Mouse (Mus musculus): ENCODE data around the gene Gm20388. TPM values are rescaled to one million over a fixed set of nuclear protein-coding genes. Genes with fewer than 3 reads are reported as not detected.

The Gm20388 gene
- polyA plus RNA-seq, 1 experiment from 2014 or later: not detected

DNA sequence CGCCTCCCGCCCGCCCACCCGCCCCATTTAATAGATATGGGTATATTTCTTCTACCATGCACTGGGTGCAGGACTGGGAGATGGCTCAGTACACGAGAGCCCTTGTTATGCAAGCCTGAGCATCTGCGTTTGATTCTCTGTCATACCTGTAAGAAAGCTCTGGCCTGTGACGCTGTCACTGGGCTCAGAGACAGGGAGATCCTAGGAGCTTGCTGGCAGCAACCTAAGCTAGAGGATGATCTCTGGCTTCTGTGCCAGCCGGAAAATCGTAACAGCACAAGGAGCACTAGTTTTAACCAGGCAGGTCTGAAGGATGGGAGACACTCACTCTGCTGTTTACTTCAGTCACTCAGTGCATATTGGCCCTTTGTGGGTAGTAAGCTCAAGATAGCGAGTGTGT, 33.0 kb downstream of the Gm20388 start:
- ATAC-seq (ENCODE audit: low FRiP score): no peak
- WGBS: 95% methylated on average over 10 of the region's 10 CpGs
- H3K9ac ChIP-seq: no peak overlapping the region

GRCm38 (mm10) chr8:119944096-119944811, 33.6 kb downstream of the Gm20388 start:
- DNase-seq (ENCODE audit: low spot score): peak; percentile 79
- Histone ChIP-seq H3K4me2 (replicated peaks) (no peak overlapping the region), H3K9me3 (ENCODE audit: control insufficient read depth, low read length) (no peaks in the 10 kb centered on the region), H3K36me3 (replicated peaks; ENCODE audit: control insufficient read depth, insufficient read depth) (peaks cover 60% of the 10 kb centered on the region), H3K4me1 (replicated peaks; ENCODE audit: control insufficient read depth, insufficient read depth, low read length) (no peaks in the 10 kb centered on the region), H3K27me3 (ENCODE audit: control insufficient read depth, insufficient read depth, low read length) (no peaks in the 10 kb centered on the region), H3K4me3 (replicated peaks; ENCODE audit: low read length) (no peak overlapping the region), H3K9ac (no peak overlapping the region), H3K27ac (no peak overlapping the region)
- peak; percentile 48; the same call in 1 of the 2 replicates for ATAC-seq (ENCODE audit: low FRiP score)
- 65% methylated on average over 9 of the region's 9 CpGs for WGBS

More for the DNA sequence above, 33.0 kb downstream of the Gm20388 start:
- Histone ChIP-seq H3K36me3 (replicated peaks; ENCODE audit: control insufficient read depth, insufficient read depth) (peaks cover 59% of the 10 kb centered on the region), H3K27ac (no peak overlapping the region), H3K4me3 (replicated peaks; ENCODE audit: low read length) (no peak overlapping the region), H3K9me3 (ENCODE audit: control insufficient read depth, low read length) (no peaks in the 10 kb centered on the region), H3K4me1 (replicated peaks; ENCODE audit: control insufficient read depth, insufficient read depth, low read length) (no peaks in the 10 kb centered on the region), H3K27me3 (ENCODE audit: control insufficient read depth, insufficient read depth, low read length) (no peaks in the 10 kb centered on the region), H3K4me2 (replicated peaks) (no peak overlapping the region)
- no peak for DNase-seq (ENCODE audit: low spot score)

DNA sequence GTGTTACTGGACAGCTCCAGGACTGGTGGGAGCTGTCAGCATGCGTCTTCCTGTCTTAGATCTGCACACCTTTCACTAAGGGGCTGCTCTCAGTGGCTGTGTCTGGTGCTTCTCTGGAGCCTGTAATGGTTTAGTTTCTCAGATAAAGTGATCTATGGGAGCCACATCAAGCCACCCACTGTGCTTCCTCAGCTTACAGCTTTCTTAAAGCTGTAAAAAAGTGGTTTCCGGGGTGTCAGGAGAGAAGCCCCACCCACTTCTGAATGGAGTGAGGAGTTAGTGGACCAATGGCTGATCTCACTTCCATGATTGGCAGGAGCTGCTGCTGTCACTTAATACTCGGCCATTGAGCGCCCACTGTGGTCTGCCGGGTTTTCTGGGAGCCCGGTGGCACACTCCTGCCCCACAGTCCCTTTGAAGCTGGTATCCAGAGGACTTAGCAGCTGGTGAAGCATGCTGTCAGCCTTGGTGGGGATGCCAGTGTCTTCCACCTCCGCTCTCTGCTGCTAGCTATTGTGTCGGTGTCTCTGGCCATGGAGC, 35.8 kb downstream of the Gm20388 start:
- peaks cover 67% of the 10 kb centered on the region for H3K36me3 ChIP-seq (replicated peaks; ENCODE audit: control insufficient read depth, insufficient read depth)
- H3K4me2 ChIP-seq (replicated peaks): no peak overlapping the region
- no peak overlapping the region for H3K4me3 ChIP-seq (replicated peaks; ENCODE audit: low read length)
- DNase-seq (ENCODE audit: low spot score): no peak
- no peak overlapping the region for H3K9ac ChIP-seq
- no peaks in the 10 kb centered on the region for H3K4me1 ChIP-seq (replicated peaks; ENCODE audit: control insufficient read depth, insufficient read depth, low read length)
- WGBS: 76% methylated on average over 8 of the region's 8 CpGs
- no peaks in the 10 kb centered on the region for H3K9me3 ChIP-seq (ENCODE audit: control insufficient read depth, low read length)
- no peak for ATAC-seq (ENCODE audit: low FRiP score)
- H3K27me3 ChIP-seq (ENCODE audit: control insufficient read depth, insufficient read depth, low read length): no peaks in the 10 kb centered on the region
- H3K27ac ChIP-seq: no peak overlapping the region

DNA sequence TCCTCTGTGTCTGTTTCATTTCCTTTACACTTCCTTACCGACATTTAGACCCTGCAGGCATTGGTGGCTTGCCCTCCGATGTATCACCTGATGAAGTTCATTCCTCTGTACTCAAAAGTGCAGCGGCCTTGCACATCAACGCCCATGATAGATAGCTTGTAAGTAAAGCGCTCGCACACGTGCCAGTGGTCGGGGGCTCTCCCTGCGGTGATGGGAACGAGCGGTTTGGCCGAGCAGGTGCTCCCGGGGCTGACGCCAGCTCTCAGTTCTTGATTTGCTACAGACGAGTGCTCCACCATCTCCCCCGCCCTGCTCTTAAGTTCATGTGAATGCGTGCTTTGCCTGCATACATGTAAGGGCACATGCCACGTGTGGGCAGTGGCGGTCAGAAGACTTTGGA, 37.0 kb downstream of the Gm20388 start:
- WGBS: 83% methylated on average over 19 of the region's 19 CpGs
- ATAC-seq (ENCODE audit: low FRiP score) (no peak), DNase-seq (ENCODE audit: low spot score) (no peak)
- Histone ChIP-seq H3K27me3 (ENCODE audit: control insufficient read depth, insufficient read depth, low read length) (no peaks in the 10 kb centered on the region), H3K4me1 (replicated peaks; ENCODE audit: control insufficient read depth, insufficient read depth, low read length) (no peaks in the 10 kb centered on the region), H3K9me3 (ENCODE audit: control insufficient read depth, low read length) (no peaks in the 10 kb centered on the region), H3K9ac (no peak overlapping the region), H3K4me3 (replicated peaks; ENCODE audit: low read length) (no peak overlapping the region), H3K4me2 (replicated peaks) (no peak overlapping the region), H3K27ac (no peak overlapping the region), H3K36me3 (replicated peaks; ENCODE audit: control insufficient read depth, insufficient read depth) (peaks cover 67% of the 10 kb centered on the region)

- Histone ChIP-seq H3K27me3 (ENCODE audit: control insufficient read depth, insufficient read depth, low read length) (no peaks in the 10 kb centered on the region), H3K36me3 (replicated peaks; ENCODE audit: control insufficient read depth, insufficient read depth) (peaks cover 68% of the 10 kb centered on the region), H3K4me2 (replicated peaks) (no peak overlapping the region), H3K4me3 (replicated peaks; ENCODE audit: low read length) (no peak overlapping the region), H3K9me3 (ENCODE audit: control insufficient read depth, low read length) (no peaks in the 10 kb centered on the region), H3K9ac (no peak overlapping the region), H3K27ac (no peak overlapping the region), H3K4me1 (replicated peaks; ENCODE audit: control insufficient read depth, insufficient read depth, low read length) (no peaks in the 10 kb centered on the region)
- no peak for ATAC-seq (ENCODE audit: low FRiP score)
- WGBS: 75% methylated on average over 15 of the region's 15 CpGs
- no peak for DNase-seq (ENCODE audit: low spot score)
These were observed 37.7 kb downstream of the Gm20388 start for GRCm38 (mm10) chr8:119948340-119948739.

DNA sequence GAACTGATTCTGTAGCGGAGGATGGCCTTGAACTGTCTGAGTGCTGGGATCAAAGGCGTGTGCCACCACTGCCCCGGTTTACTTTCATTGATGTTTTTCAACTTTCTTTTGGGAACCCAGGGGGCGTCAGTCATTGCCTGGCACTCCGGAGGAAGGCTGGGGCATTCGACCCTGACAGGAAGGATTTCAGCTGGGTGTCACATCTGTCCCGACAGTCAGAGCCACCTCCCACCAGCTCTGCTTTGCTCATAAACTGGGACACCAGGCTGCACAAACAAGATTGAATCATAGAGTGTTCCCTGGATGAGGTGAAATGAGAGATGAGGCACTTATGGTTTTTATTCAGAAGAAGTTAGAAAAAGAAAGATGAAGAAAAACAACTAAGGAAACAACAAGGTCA, 41.6 kb downstream of the Gm20388 start:
- Histone ChIP-seq H3K9me3 (ENCODE audit: control insufficient read depth, low read length) (no peaks in the 10 kb centered on the region), H3K4me3 (replicated peaks; ENCODE audit: low read length) (no peak overlapping the region), H3K36me3 (replicated peaks; ENCODE audit: control insufficient read depth, insufficient read depth) (peaks cover 91% of the 10 kb centered on the region), H3K27me3 (ENCODE audit: control insufficient read depth, insufficient read depth, low read length) (no peaks in the 10 kb centered on the region), H3K9ac (no peak overlapping the region), H3K4me1 (replicated peaks; ENCODE audit: control insufficient read depth, insufficient read depth, low read length) (no peaks in the 10 kb centered on the region), H3K27ac (no peak overlapping the region), H3K4me2 (replicated peaks) (no peak overlapping the region)
- ATAC-seq (ENCODE audit: low FRiP score) (no peak), DNase-seq (ENCODE audit: low spot score) (no peak)
- WGBS: 72% methylated on average over 7 of the region's 7 CpGs

DNA sequence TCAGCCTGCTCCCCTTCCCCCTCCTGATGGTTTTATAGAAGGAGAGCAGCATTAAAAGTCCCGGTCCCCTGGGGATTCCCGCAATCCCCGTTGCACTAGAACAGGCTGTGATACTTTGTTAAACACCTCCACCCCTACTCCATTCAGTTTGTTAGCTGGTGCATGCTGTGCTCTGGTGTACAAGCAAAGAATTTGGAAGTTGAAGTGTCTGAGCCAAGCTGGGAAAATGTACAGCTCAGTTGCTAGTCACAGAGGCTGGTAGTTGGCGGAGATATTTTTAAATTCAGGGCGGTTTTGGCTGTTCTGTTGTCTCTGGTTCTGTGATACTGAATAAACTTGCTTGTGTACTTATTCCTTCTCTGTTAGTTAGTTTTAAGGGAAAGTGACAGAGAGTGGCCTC, 42.1 kb downstream of the Gm20388 start:
- no peak overlapping the region for H3K4me3 ChIP-seq (replicated peaks; ENCODE audit: low read length)
- no peak overlapping the region for H3K4me2 ChIP-seq (replicated peaks)
- no peak overlapping the region for H3K27ac ChIP-seq
- H3K4me1 ChIP-seq (replicated peaks; ENCODE audit: control insufficient read depth, insufficient read depth, low read length): no peaks in the 10 kb centered on the region
- no peaks in the 10 kb centered on the region for H3K27me3 ChIP-seq (ENCODE audit: control insufficient read depth, insufficient read depth, low read length)
- H3K36me3 ChIP-seq (replicated peaks; ENCODE audit: control insufficient read depth, insufficient read depth): peaks cover 92% of the 10 kb centered on the region
- no peak overlapping the region for H3K9ac ChIP-seq
- H3K9me3 ChIP-seq (ENCODE audit: control insufficient read depth, low read length): no peaks in the 10 kb centered on the region
- WGBS: 73% methylated on average over 5 of the region's 5 CpGs
- ATAC-seq (ENCODE audit: low FRiP score) (no peak), DNase-seq (ENCODE audit: low spot score) (no peak)

- no peak for ATAC-seq (ENCODE audit: low FRiP score)
- Histone ChIP-seq H3K36me3 (replicated peaks; ENCODE audit: control insufficient read depth, insufficient read depth) (peaks cover 80% of the 10 kb centered on the region), H3K4me2 (replicated peaks) (no peak overlapping the region), H3K9me3 (ENCODE audit: control insufficient read depth, low read length) (no peaks in the 10 kb centered on the region), H3K4me3 (replicated peaks; ENCODE audit: low read length) (no peak overlapping the region), H3K4me1 (replicated peaks; ENCODE audit: control insufficient read depth, insufficient read depth, low read length) (no peaks in the 10 kb centered on the region), H3K27ac (no peak overlapping the region), H3K27me3 (ENCODE audit: control insufficient read depth, insufficient read depth, low read length) (no peaks in the 10 kb centered on the region), H3K9ac (no peak overlapping the region)
- WGBS: 95% methylated on average over 8 of the region's 8 CpGs
- DNase-seq (ENCODE audit: low spot score): no peak
These were observed 44.7 kb downstream of the Gm20388 start for GRCm38 (mm10) chr8:119955333-119955732.

DNA sequence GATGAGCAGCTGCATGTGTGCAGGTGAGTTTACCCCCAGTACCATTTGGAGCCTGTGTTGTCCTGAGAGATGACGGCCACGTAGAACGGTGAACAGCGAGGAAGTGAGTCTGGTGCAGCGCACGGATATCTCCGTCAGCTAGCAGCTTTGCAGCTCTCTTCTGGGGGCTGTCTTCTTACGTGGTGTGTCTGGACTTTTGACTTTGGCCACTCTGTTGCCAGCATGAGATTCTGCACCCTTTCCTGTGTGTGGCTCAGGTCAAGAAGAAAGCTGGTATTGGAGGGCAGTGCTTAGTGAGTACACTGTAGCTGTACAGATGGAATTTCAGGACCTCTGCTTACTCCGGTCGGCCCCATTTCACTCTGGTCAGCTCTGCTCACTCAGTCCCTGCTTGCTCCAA, 47.4 kb downstream of the Gm20388 start:
- H3K36me3 ChIP-seq (replicated peaks; ENCODE audit: control insufficient read depth, insufficient read depth): peaks cover 52% of the 10 kb centered on the region
- no peaks in the 10 kb centered on the region for H3K9me3 ChIP-seq (ENCODE audit: control insufficient read depth, low read length)
- no peaks in the 10 kb centered on the region for H3K27me3 ChIP-seq (ENCODE audit: control insufficient read depth, insufficient read depth, low read length)
- H3K9ac ChIP-seq: no peak overlapping the region
- no peak overlapping the region for H3K4me2 ChIP-seq (replicated peaks)
- DNase-seq (ENCODE audit: low spot score) (no peak), ATAC-seq (ENCODE audit: low FRiP score) (no peak)
- 0 out of 2 replicates have a peak, but pooled peaks cover 3% of the 10 kb centered on the region for H3K4me1 ChIP-seq (replicated peaks; ENCODE audit: control insufficient read depth, insufficient read depth, low read length)
- 94% methylated on average over 10 of the region's 10 CpGs for WGBS
- H3K27ac ChIP-seq: no peak overlapping the region
- no peak overlapping the region for H3K4me3 ChIP-seq (replicated peaks; ENCODE audit: low read length)
